Mouse (Mus musculus): ENCODE results near the gene Dhrs2.

DNA sequence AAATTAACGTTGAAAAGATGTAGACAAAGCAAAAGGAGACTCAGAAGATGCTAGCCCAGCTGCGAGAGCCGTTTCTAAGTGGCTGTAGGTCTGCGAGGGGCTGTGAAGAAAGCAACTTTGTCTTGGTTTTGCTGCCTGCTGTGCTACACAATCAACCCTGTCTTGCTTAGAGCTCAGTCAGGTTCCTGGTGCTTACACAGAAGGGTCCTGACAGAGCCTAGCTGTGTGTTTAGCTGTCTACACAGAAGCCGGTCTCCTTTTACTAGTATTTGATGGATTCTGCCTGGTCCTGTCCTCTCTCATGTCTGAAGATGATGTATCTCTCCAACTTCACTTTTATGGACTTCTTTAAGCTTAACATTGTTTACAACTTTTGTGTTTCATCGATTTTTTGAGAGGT, 33.6 kb downstream of the Dhrs2 start:
- TF ChIP-seq RCOR1 (IDR thresholded peaks at IDR 0.05; ENCODE audit: low read depth, low read length) (no peak), CTCF (IDR thresholded peaks at IDR 0.05 in 2 of 3, conservative IDR thresholded peaks at IDR 0.05 in 1 of 3; ENCODE audit: control insufficient read depth in 1 of 3, insufficient read depth in 1 of 3, low read depth in 2 of 3, low read length in 3 of 3, poor library complexity in 1 of 3, severe bottlenecking in 1 of 3) (no peak), GATA1 (IDR thresholded peaks at IDR 0.05; ENCODE audit: low read depth, low read length) (no peak), GABPA (IDR thresholded peaks at IDR 0.05; ENCODE audit: low read depth, low read length) (no peak), MXI1 (IDR thresholded peaks at IDR 0.05; ENCODE audit: low read depth, low read length) (no peak), TCF12 (IDR thresholded peaks at IDR 0.05; ENCODE audit: low read depth, low read length) (no peak), HCFC1 (IDR thresholded peaks at IDR 0.05; ENCODE audit: low read depth, low read length) (no peak), EP300 (IDR thresholded peaks at IDR 0.05; ENCODE audit: low read depth in 1 of 2, low read length in 2 of 2) (no peak), CHD2 (IDR thresholded peaks at IDR 0.05; ENCODE audit: low read length) (no peak), SIN3A (IDR thresholded peaks at IDR 0.05; ENCODE audit: low read length) (no peak), TAL1 (IDR thresholded peaks at IDR 0.05; ENCODE audit: low read length) (no peak), POLR2A (IDR thresholded peaks at IDR 0.05; ENCODE audit: control insufficient read depth in 1 of 2, insufficient read depth in 1 of 2, low read depth in 1 of 2, low read length in 2 of 2, poor library complexity in 1 of 2) (no peak), MEF2A (IDR thresholded peaks at IDR 0.05; ENCODE audit: extremely low read depth, insufficient replicate concordance, low read depth, low read length, poor library complexity, severe bottlenecking) (no peak), CHD1 (IDR thresholded peaks at IDR 0.05; ENCODE audit: low read depth, low read length) (no peak)

Measured in MEL (cell line).